Mouse (Mus musculus): ENCODE results near the gene Acta1. TPM values are rescaled to one million over a fixed set of nuclear protein-coding genes. Genes with fewer than 3 reads are reported as not detected.

The Acta1 gene
- polyA plus RNA-seq, 1 experiment from 2014 or later = 18.7 TPM

DNA sequence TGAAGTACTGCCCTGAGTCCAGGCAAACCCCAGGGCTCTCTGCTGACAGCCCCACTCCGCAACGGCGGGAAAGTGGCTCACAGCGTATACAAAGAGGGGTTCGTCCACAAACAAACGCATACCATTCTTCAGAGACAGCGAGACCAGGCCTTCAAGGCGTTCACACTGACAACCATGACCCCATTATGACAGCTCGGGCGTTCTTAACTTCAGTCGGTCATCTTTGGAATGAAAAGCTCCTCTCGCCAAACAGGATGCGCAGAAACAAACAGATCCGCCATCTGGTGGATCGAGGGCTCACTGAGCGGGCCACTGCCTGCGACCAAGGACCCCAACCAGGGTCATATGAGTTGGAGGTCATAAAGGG is 36.0 kb downstream of the Acta1 start:
- Histone ChIP-seq H3K4me1 (peaks cover 8% of the 10 kb centered on the region; the same call in 1 of the 2 replicates), H3K9me3 (no peaks in the 10 kb centered on the region), H3K36me3 (no peaks in the 10 kb centered on the region), H3K9ac (peak overlapping the region; percentile 65; the same call in 1 of the 2 replicates), H3K4me2 (peak overlapping the region; percentile 97), H3K27me3 (replicated peaks) (peaks cover 4% of the 10 kb centered on the region; the same call in 1 of the 2 replicates), H3K4me3 (replicated peaks) (peak overlapping the region; percentile 96), H3K27ac (peak overlapping the region; percentile 45; the same call in 1 of the 2 replicates)
- WGBS = under 1% methylated on average over 17 of the region's 17 CpGs
- no peak for ATAC-seq (ENCODE audit: insufficient read depth, low FRiP score, low read depth)

DNA sequence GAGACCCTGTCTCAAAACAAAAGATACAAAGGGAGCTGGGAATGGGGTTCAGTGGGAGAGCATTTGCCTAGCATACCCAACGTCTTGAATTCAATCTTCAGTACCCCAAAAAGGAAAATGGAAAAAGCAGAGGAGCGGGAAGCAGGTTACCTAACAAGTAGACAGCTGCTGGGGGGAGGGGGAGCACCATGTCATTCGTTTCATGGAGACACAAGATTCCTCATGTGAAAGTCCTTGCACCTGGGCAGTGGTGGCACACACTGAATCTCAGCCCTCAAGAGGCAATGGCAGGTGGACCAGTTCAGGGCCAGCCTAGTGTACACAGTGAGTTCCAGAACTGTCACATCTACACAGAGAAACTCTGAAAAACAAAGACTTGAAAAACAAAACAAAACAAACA is 37.2 kb downstream of the Acta1 start:
- 75% methylated on average over 3 of the region's 3 CpGs for WGBS
- H3K36me3 ChIP-seq = no peaks in the 10 kb centered on the region
- H3K27me3 ChIP-seq (replicated peaks) = no peaks in the 10 kb centered on the region
- H3K9ac ChIP-seq = no peak overlapping the region
- ATAC-seq (ENCODE audit: insufficient read depth, low FRiP score, low read depth) = no peak
- peaks cover 8% of the 10 kb centered on the region; the same call in 1 of the 2 replicates for H3K4me1 ChIP-seq
- no peak overlapping the region for H3K4me2 ChIP-seq
- H3K4me3 ChIP-seq (replicated peaks) = no peak overlapping the region
- H3K9me3 ChIP-seq = no peaks in the 10 kb centered on the region
- no peak overlapping the region for H3K27ac ChIP-seq

DNA sequence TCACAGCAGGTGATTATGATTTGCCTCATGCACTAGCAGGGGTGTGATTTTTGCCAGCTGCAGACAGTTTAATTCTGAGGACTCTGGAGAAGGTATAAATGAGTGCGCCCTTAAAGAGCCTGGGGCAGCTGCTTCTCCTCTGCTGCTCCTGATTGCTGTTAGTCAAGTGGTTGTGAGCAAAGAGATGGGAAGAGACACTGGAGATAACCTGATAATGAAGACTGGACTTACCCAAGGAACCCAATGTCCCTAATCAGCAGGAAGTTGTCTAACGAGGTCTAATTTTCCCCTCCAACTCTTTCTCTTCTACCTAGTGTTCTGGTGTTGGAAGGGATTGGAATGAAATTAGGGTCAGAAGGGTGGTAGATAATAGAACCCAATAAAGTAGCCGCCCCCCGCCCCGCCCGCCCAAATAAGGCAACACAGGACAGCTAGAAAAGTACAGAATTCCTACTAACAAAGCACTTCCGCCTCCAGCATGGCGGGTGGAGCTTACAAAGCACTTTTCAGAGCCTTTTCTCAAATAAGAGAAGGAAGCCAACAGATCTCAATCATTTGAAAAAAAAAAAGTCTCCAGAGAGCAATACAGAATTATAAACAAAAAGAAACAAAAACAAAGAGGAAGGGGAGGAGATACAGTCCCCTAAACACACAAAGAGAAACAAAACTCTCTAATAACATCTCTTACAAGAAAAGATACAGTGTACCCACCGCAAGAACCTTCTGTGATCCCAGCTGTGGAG is 39.6 kb downstream of the Acta1 start:
- no peak overlapping the region for H3K4me3 ChIP-seq (replicated peaks)
- no peak overlapping the region for H3K4me2 ChIP-seq
- H3K36me3 ChIP-seq = no peaks in the 10 kb centered on the region
- H3K27me3 ChIP-seq (replicated peaks) = no peaks in the 10 kb centered on the region
- ATAC-seq (ENCODE audit: insufficient read depth, low FRiP score, low read depth) = no peak
- peaks cover 8% of the 10 kb centered on the region; the same call in 1 of the 2 replicates for H3K4me1 ChIP-seq
- H3K9ac ChIP-seq = no peak overlapping the region
- WGBS = 82% methylated on average over 9 of the region's 9 CpGs
- H3K27ac ChIP-seq = no peak overlapping the region
- no peaks in the 10 kb centered on the region for H3K9me3 ChIP-seq

DNA sequence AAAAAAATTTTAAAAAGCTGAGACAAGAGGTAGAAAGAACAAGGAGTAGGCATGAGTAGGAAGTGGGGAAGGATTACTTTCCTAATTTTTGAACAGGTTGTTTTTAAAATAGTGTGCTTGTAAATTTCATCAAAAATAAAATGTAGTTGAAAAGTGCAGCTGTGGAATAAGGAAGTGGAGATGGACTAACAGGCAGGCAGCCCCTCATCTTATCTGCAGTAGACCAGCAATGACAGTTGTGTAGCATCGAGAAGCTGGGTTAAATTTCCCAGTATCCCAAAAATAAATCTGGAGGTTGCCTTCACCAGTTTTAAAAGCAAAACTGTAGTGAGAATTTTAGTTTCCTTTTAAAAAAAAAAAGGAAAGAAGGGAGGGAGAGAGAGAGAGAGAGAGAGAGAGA is 40.3 kb downstream of the Acta1 start:
- Histone ChIP-seq H3K4me2 (no peak overlapping the region), H3K27me3 (replicated peaks) (no peaks in the 10 kb centered on the region), H3K4me3 (replicated peaks) (no peak overlapping the region), H3K4me1 (peaks cover 8% of the 10 kb centered on the region; the same call in 1 of the 2 replicates), H3K36me3 (no peaks in the 10 kb centered on the region), H3K9me3 (no peaks in the 10 kb centered on the region), H3K9ac (no peak overlapping the region), H3K27ac (no peak overlapping the region)
- 81% methylated on average over 1 of the region's 1 CpGs for WGBS
- no peak for ATAC-seq (ENCODE audit: insufficient read depth, low FRiP score, low read depth)

DNA sequence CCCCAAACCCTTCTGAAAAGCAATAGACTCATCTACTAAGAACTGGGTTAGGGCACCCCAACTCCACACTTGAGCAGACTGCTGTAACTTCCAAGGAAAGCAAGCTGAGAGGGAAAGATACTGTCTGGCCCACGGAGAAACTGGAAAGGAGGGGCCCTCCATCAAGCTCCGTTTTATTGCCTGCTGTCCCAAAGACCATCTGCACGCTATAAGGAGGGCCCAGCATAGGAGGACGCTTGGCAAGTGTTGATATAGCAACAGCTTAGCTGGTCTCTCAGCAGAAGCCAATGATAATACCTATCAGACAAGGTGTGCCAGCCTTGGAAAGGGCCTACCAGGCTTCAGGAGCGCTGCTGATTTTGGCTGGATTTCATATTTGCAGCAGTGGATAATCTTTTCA is 43.0 kb downstream of the Acta1 start:
- Histone ChIP-seq H3K9ac (no peak overlapping the region), H3K27me3 (replicated peaks) (no peaks in the 10 kb centered on the region), H3K36me3 (no peaks in the 10 kb centered on the region), H3K4me2 (no peak overlapping the region), H3K27ac (no peak overlapping the region), H3K9me3 (no peaks in the 10 kb centered on the region), H3K4me3 (replicated peaks) (no peak overlapping the region), H3K4me1 (no peaks in the 10 kb centered on the region)
- ATAC-seq (ENCODE audit: insufficient read depth, low FRiP score, low read depth) = no peak
- 71% methylated on average over 5 of the region's 5 CpGs for WGBS

DNA sequence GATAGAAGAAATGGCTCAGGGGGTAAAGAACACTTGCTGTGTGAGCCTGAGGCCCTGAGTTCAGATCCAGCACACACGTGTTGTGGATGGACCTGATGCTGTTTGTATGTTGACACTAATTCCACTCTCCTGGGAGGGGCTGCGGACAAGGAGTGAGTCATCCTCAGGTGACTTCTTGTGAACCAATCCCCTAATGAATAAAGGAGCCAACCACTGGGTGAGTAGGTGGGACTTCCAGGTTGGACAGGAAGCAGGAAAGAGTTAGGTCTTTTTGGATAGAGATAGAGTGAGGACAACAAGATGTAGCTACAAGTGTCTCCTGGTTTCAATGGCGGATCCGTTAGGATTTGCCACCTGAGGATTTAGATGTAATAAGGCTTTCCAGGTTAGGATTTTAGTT is 45.2 kb downstream of the Acta1 start:
- Histone ChIP-seq H3K36me3 (no peaks in the 10 kb centered on the region), H3K9me3 (no peaks in the 10 kb centered on the region), H3K4me3 (replicated peaks) (no peak overlapping the region), H3K27me3 (replicated peaks) (no peaks in the 10 kb centered on the region), H3K27ac (no peak overlapping the region), H3K4me1 (no peaks in the 10 kb centered on the region), H3K4me2 (no peak overlapping the region), H3K9ac (no peak overlapping the region)
- no peak for ATAC-seq (ENCODE audit: insufficient read depth, low FRiP score, low read depth)
- 80% methylated on average over 4 of the region's 4 CpGs for WGBS

DNA sequence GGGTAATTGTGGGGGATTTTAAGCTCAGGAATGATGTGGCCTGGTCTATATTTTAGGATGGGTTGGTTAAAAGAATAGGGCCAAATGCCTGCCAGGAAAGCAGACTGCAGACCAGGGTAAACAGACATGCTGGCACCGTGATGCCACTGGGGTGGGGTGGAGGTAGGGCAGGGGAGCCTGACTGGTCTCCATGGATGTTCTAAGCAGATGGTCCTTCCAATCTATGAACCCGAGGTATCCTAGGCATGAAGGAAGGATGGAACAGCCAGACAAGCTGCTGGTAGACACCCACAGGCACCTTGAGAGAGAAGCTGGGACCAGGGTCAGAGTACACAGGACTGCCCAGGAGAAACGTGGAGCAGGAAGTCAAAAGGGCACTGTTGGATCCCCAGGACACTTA is 47.0 kb downstream of the Acta1 start:
- Histone ChIP-seq H3K27me3 (replicated peaks) (no peaks in the 10 kb centered on the region), H3K27ac (no peak overlapping the region), H3K9me3 (no peaks in the 10 kb centered on the region), H3K4me1 (no peaks in the 10 kb centered on the region), H3K4me3 (replicated peaks) (no peak overlapping the region), H3K36me3 (no peaks in the 10 kb centered on the region), H3K9ac (no peak overlapping the region), H3K4me2 (no peak overlapping the region)
- 57% methylated on average over 3 of the region's 3 CpGs for WGBS
- no peak for ATAC-seq (ENCODE audit: insufficient read depth, low FRiP score, low read depth)

DNA sequence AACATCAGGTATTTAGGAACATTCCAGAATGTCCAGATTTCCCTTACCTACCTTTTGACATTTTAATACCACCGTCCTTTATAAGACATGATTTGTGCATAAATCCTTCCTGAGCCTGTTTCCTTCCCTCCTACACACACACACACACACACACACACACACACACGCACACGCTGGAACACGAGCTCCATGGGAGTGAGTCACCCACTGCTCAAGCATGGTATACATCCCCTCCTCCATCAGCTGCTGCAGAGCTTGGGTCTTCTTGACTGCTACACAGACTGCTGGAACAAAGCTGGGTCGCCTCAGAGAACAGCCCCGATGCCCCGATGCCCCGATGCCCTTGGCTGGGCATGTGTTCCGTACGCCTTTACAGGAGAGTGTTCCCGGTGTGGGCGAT is 48.0 kb downstream of the Acta1 start:
- WGBS = 87% methylated on average over 12 of the region's 12 CpGs
- no peaks in the 10 kb centered on the region for H3K27me3 ChIP-seq (replicated peaks)
- no peak for ATAC-seq (ENCODE audit: insufficient read depth, low FRiP score, low read depth)
- H3K9ac ChIP-seq = no peak overlapping the region
- no peak overlapping the region for H3K4me2 ChIP-seq
- no peak overlapping the region for H3K27ac ChIP-seq
- no peak overlapping the region for H3K4me3 ChIP-seq (replicated peaks)
- H3K9me3 ChIP-seq = no peaks in the 10 kb centered on the region
- no peaks in the 10 kb centered on the region for H3K36me3 ChIP-seq
- H3K4me1 ChIP-seq = no peaks in the 10 kb centered on the region

DNA sequence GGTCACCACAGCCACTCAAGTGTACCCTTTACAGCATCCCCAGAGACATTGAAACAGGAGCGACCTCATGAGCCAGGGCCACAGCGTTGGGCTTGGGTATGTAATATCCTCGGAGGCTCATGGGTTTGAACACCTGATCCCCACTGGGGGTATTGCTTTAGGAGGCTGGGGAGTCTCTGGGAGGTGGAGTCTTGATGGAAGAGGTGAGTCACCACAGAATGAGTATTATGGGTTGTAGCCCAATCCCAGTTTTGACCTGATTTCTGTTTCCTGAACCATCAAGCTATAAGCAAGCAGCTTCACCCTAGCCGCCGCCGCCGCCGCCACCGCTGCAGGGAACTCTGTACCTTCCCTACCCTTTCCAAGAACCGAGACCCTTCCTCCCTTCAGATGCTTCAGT is 48.6 kb downstream of the Acta1 start:
- Histone ChIP-seq H3K9me3 (no peaks in the 10 kb centered on the region), H3K4me1 (no peaks in the 10 kb centered on the region), H3K27ac (no peak overlapping the region), H3K4me2 (no peak overlapping the region), H3K4me3 (replicated peaks) (no peak overlapping the region), H3K27me3 (replicated peaks) (no peaks in the 10 kb centered on the region), H3K9ac (no peak overlapping the region), H3K36me3 (no peaks in the 10 kb centered on the region)
- WGBS = 89% methylated on average over 10 of the region's 10 CpGs
- no peak for ATAC-seq (ENCODE audit: insufficient read depth, low FRiP score, low read depth)

DNA sequence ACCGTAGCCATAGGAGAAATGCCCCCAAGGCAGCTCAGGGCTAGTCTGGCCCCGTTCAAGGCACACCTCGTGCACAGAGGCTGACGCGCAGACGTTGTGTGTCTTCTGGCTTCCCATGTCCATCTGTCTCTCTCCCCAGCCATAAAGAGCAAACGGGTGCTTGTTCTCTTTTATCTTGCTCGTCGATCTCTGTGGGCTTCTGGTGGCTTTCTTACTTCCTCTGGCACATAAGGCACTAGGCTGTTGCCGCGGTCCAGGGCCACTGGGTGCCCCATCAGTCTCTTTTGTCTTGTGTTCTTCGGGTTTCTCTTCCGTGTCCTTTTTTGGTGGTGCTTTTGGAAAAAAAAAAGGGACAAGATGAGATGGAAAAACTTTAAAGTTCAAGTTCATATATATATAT is 49.4 kb downstream of the Acta1 start:
- WGBS = 88% methylated on average over 13 of the region's 13 CpGs

DNA sequence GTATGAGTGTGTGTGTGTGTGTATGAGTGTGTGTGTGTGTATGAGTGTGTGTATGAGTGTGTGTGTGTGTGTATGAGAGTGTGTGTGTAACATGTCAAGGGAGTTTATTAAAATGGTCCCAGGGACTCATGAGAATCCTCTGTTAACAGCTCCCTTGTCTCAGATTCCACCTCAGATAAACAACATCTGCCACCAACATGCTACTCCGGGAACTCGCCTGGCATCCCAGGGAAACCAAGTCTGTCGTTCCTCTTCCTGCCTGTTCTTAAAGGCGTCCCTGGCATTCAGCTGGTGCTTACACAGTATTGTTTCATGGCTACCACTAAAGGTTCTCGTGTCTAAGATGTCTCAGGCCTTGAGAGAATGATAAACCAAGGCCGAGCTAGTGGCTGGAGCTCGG is 50.2 kb downstream of the Acta1 start:
- no peak overlapping the region for H3K9ac ChIP-seq
- WGBS = 78% methylated on average over 7 of the region's 7 CpGs
- H3K4me2 ChIP-seq = no peak overlapping the region
- H3K27ac ChIP-seq = no peak overlapping the region
- no peak for ATAC-seq (ENCODE audit: insufficient read depth, low FRiP score, low read depth)
- no peaks in the 10 kb centered on the region for H3K27me3 ChIP-seq (replicated peaks)
- H3K4me1 ChIP-seq = no peaks in the 10 kb centered on the region
- no peaks in the 10 kb centered on the region for H3K9me3 ChIP-seq
- no peak overlapping the region for H3K4me3 ChIP-seq (replicated peaks)
- no peaks in the 10 kb centered on the region for H3K36me3 ChIP-seq

More for the DNA sequence above, 49.4 kb downstream of the Acta1 start:
- Histone ChIP-seq H3K9ac (no peak overlapping the region), H3K4me3 (replicated peaks) (no peak overlapping the region), H3K27ac (no peak overlapping the region), H3K4me2 (no peak overlapping the region), H3K9me3 (no peaks in the 10 kb centered on the region), H3K27me3 (replicated peaks) (no peaks in the 10 kb centered on the region), H3K4me1 (no peaks in the 10 kb centered on the region), H3K36me3 (no peaks in the 10 kb centered on the region)
- ATAC-seq (ENCODE audit: insufficient read depth, low FRiP score, low read depth) = no peak

DNA sequence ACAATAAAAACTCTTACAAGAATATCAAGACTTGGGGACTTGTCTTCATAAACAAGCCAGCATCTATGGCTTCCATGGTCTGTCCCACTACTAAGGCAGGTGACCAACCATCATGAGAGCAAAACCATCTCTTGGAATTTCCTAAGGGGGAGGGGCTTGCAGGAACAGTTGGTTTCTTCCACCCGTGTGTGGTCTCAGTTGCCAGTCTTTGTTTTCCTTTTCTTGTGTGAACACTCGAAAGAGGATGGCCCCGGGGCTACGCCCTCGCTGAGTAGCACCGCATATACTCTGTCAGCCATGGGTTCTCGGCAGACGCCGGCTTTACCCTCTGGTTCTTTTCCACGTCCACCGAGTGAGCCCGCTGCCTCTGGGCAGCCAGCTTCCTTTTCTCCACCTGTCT is 52.5 kb downstream of the Acta1 start:
- Histone ChIP-seq H3K9me3 (no peaks in the 10 kb centered on the region), H3K9ac (no peak overlapping the region), H3K4me3 (replicated peaks) (no peak overlapping the region), H3K27ac (no peak overlapping the region), H3K4me2 (no peak overlapping the region), H3K4me1 (no peaks in the 10 kb centered on the region), H3K27me3 (replicated peaks) (no peaks in the 10 kb centered on the region), H3K36me3 (no peaks in the 10 kb centered on the region)
- ATAC-seq (ENCODE audit: insufficient read depth, low FRiP score, low read depth) = no peak
- WGBS = 88% methylated on average over 12 of the region's 12 CpGs
